16 mouse cellular contexts compared by ENCODE assay signal in genomic region chr7:40687005-40687404, GRCm38 (mm10).
DNase-seq lines count a peak whose midpoint lies in the region; ATAC-seq and TF ChIP-seq lines count a peak whose summit lies in the region.
"Had no signal": no experiment of that assay in that cellular context is flagged by ENCODE, and none has a peak within 500 bp of the region (broad histone marks: within the 10 kb centered on the region; RNA-seq: fewer than 3 reads in every experiment).

No protein-coding gene starts in this region.

- no peaks in the 10 kb centered on the region for H3K9me3 ChIP-seq in midbrain, embryonic 11.5 days (ENCODE audit: control insufficient read depth, low read length)
- H3K9me3 ChIP-seq in midbrain, embryonic 14.5 days (ENCODE audit: control insufficient read depth, low read length): no peaks in the 10 kb centered on the region
- H3K9me3 ChIP-seq in MEL (replicated peaks; ENCODE audit: insufficient read depth, low read length): no peaks in the 10 kb centered on the region
- H3K9me3 ChIP-seq: embryonic facial prominence, embryonic 13.5 days; hindbrain, embryonic 13.5 days; neural tube, embryonic 12.5 days had no signal

- no peak for TF ChIP-seq POLR2A in kidney, adult 2 months (IDR thresholded peaks at IDR 0.05; ENCODE audit: low read depth, low read length)
- TF ChIP-seq POLR2A in MEL (IDR thresholded peaks at IDR 0.05; ENCODE audit: control insufficient read depth in 1 of 2, insufficient read depth in 1 of 2, low read depth in 1 of 2, low read length in 2 of 2, poor library complexity in 1 of 2): no peak

- H3K4me3 ChIP-seq in kidney, adult 2 months (ENCODE audit: insufficient read depth, low read depth, low read length): no peak overlapping the region
- no peak overlapping the region for H3K4me3 ChIP-seq in midbrain, embryonic 11.5 days (ENCODE audit: low read depth, low read length)
- H3K4me3 ChIP-seq in midbrain, embryonic 14.5 days (replicated peaks; ENCODE audit: low read depth, low read length): no peak overlapping the region
- no peak overlapping the region for H3K4me3 ChIP-seq in MEL (ENCODE audit: control insufficient read depth in 1 of 2, insufficient read depth in 1 of 2, low read depth in 2 of 2, low read length in 2 of 2)
- H3K4me3 ChIP-seq: embryonic facial prominence, embryonic 13.5 days; hindbrain, embryonic 13.5 days; megakaryocyte, embryonic 14.5 days; neural tube, embryonic 12.5 days had no signal

- TF ChIP-seq EP300 in MEL (IDR thresholded peaks at IDR 0.05; ENCODE audit: low read depth in 1 of 2, low read length in 2 of 2): no peak

- TF ChIP-seq CTCF in kidney, adult 2 months (conservative IDR thresholded peaks at IDR 0.05; ENCODE audit: insufficient read depth, insufficient read length, low read depth, low read length): peak; percentile 25; the same call in 1 of the 2 replicates
- peak in 2 of 3 experiments; percentile 15 to 20; a peak in 1 of 6 replicates for TF ChIP-seq CTCF in MEL (IDR thresholded peaks at IDR 0.05 in 2 of 3, conservative IDR thresholded peaks at IDR 0.05 in 1 of 3; ENCODE audit: control insufficient read depth in 1 of 3, insufficient read depth in 1 of 3, low read depth in 2 of 3, low read length in 3 of 3, poor library complexity in 1 of 3, severe bottlenecking in 1 of 3)

- no peak for DNase-seq in kidney, adult 2 months
- no peak for DNase-seq in kidney, adult 18-20 months
- DNase-seq in midbrain, embryonic 11.5 days (ENCODE audit: low spot score, missing footprints): peak; percentile 60
- DNase-seq in midbrain, embryonic 14.5 days: no peak
- peak; percentile 3 for DNase-seq in MEL (ENCODE audit: low read depth, low spot score)
- DNase-seq in cerebellum, adult 11 months: no peak
- DNase-seq in right cerebral cortex, postnatal 14 days: no peak
- DNase-seq: adrenal gland, postnatal 25 days; cerebellum, adult 8-10 months; gastrocnemius, postnatal 14 days; kidney, adult 8-10 months; kidney, postnatal 4 days had no signal

- no peak overlapping the region for H3K27ac ChIP-seq in kidney, adult 2 months (ENCODE audit: insufficient read depth, low read depth, low read length)
- H3K27ac ChIP-seq in midbrain, embryonic 11.5 days (ENCODE audit: low read depth, low read length): no peak overlapping the region
- no peak overlapping the region for H3K27ac ChIP-seq in midbrain, embryonic 14.5 days (replicated peaks; ENCODE audit: low read depth, low read length)
- H3K27ac ChIP-seq in MEL (ENCODE audit: control insufficient read depth, low read depth, low read length): no peak overlapping the region
- H3K27ac ChIP-seq: embryonic facial prominence, embryonic 13.5 days; hindbrain, embryonic 13.5 days; neural tube, embryonic 12.5 days had no signal

- TF ChIP-seq RAD21 in MEL (IDR thresholded peaks at IDR 0.05; ENCODE audit: low read depth, low read length): no peak; the same call in 1 of the 2 replicates

- H3K4me2 ChIP-seq in midbrain, embryonic 11.5 days: no peak overlapping the region
- no peak overlapping the region for H3K4me2 ChIP-seq in midbrain, embryonic 14.5 days (ENCODE audit: low read length)
- H3K4me2 ChIP-seq: embryonic facial prominence, embryonic 13.5 days; hindbrain, embryonic 13.5 days; neural tube, embryonic 12.5 days had no signal

- no peak overlapping the region for H3K9ac ChIP-seq in midbrain, embryonic 11.5 days (ENCODE audit: low read length)
- H3K9ac ChIP-seq in midbrain, embryonic 14.5 days (replicated peaks; ENCODE audit: low read length): no peak overlapping the region
- H3K9ac ChIP-seq in MEL (ENCODE audit: control insufficient read depth, low read depth, low read length, poor library complexity, severe bottlenecking): no peak overlapping the region
- H3K9ac ChIP-seq: embryonic facial prominence, embryonic 13.5 days; hindbrain, embryonic 13.5 days; neural tube, embryonic 12.5 days had no signal

- H3K27me3 ChIP-seq in kidney, adult 2 months (replicated peaks; ENCODE audit: control insufficient read depth, insufficient read depth, low read length): no peaks in the 10 kb centered on the region
- H3K27me3 ChIP-seq in midbrain, embryonic 11.5 days (ENCODE audit: control insufficient read depth, insufficient read depth, low read length): no peaks in the 10 kb centered on the region
- no peaks in the 10 kb centered on the region for H3K27me3 ChIP-seq in midbrain, embryonic 14.5 days (ENCODE audit: control insufficient read depth, insufficient read depth, low read length)
- H3K27me3 ChIP-seq in MEL (ENCODE audit: control insufficient read depth in 1 of 2, insufficient read depth in 2 of 2, low read length in 2 of 2): no peaks in the 10 kb centered on the region
- H3K27me3 ChIP-seq: embryonic facial prominence, embryonic 13.5 days; megakaryocyte, embryonic 14.5 days; neural tube, embryonic 12.5 days had no signal

- 92% methylated on average over 3 of the region's 3 CpGs for WGBS in kidney, adult 2 months
- WGBS in midbrain, embryonic 11.5 days: 92% methylated on average over 3 of the region's 3 CpGs
- WGBS in midbrain, embryonic 14.5 days: 92% methylated on average over 3 of the region's 3 CpGs

- no peaks in the 10 kb centered on the region for H3K36me3 ChIP-seq in kidney, adult 2 months (ENCODE audit: control insufficient read depth, insufficient read depth, low read length)
- H3K36me3 ChIP-seq in midbrain, embryonic 11.5 days (ENCODE audit: control insufficient read depth, insufficient read depth, low read length): no peaks in the 10 kb centered on the region
- no peaks in the 10 kb centered on the region for H3K36me3 ChIP-seq in midbrain, embryonic 14.5 days (ENCODE audit: control insufficient read depth, insufficient read depth, low read length)
- no peaks in the 10 kb centered on the region for H3K36me3 ChIP-seq in MEL (ENCODE audit: control insufficient read depth in 1 of 2, insufficient read depth in 2 of 2, low read length in 2 of 2)
- H3K36me3 ChIP-seq: embryonic facial prominence, embryonic 13.5 days; hindbrain, embryonic 13.5 days; neural tube, embryonic 12.5 days had no signal

- peaks cover 13% of the 10 kb centered on the region for H3K4me1 ChIP-seq in kidney, adult 2 months (ENCODE audit: control insufficient read depth, insufficient read depth, low read length)
- H3K4me1 ChIP-seq in midbrain, embryonic 11.5 days (ENCODE audit: control insufficient read depth, insufficient read depth, low read length): no peaks in the 10 kb centered on the region
- no peaks in the 10 kb centered on the region for H3K4me1 ChIP-seq in midbrain, embryonic 14.5 days (ENCODE audit: control insufficient read depth, insufficient read depth, low read length)
- no peaks in the 10 kb centered on the region for H3K4me1 ChIP-seq in MEL (ENCODE audit: control insufficient read depth in 1 of 2, insufficient read depth in 2 of 2, low read length in 2 of 2)
- H3K4me1 ChIP-seq: embryonic facial prominence, embryonic 13.5 days; hindbrain, embryonic 13.5 days; megakaryocyte, embryonic 14.5 days; neural tube, embryonic 12.5 days had no signal

- H3K79me2 ChIP-seq in MEL (ENCODE audit: control insufficient read depth, insufficient read depth, low read length, poor library complexity): no peaks in the 10 kb centered on the region

- ATAC-seq in midbrain, embryonic 11.5 days (ENCODE audit: low FRiP score): no peak
- ATAC-seq in midbrain, embryonic 14.5 days (ENCODE audit: low FRiP score, low TSS enrichment): no peak

TF ChIP-seq in MEL, 35 proteins besides CTCF, POLR2A, EP300 and RAD21:
- no peak for TF ChIP-seq RCOR1 (IDR thresholded peaks at IDR 0.05; ENCODE audit: low read depth, low read length)

Comparison
In these comparisons a context has a peak if more than half of its experiments do, and no peak if none do; other contexts are left out.
1. DNase-seq: peak in midbrain, embryonic 11.5 days (single experiment) and MEL (single experiment); none in kidney, adult 2 months (single experiment), kidney, adult 18-20 months (single experiment), midbrain, embryonic 14.5 days (single experiment), cerebellum, adult 11 months (single experiment) and right cerebral cortex, postnatal 14 days (single experiment).